Mouse (Mus musculus): ENCODE measurements around the gene Fgf18.

The Fgf18 gene

DNA sequence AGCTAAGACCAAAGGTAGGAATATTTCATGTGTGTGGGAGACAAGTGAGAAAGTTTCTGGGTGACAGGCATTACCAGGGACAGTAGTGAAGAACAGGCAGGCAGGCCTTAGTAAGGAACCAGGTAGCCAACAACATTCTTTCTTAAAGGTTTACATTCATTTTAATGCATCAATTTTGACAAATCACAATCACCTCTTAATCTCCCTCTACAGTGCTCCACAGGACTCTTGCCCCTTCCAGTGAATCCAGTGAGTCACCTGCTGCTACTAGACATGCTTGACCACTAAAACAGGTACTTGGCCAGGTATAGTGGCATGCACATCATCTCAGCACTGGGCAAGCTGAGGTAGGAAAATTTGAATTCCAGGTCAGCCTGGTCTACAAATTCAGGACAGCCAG, 3.2 kb upstream of the Fgf18 start:
- DNase-seq (ENCODE audit: low spot score in 2 of 2) = no peak

- no peak for DNase-seq (ENCODE audit: low spot score in 2 of 2)
Observed at GRCm38 (mm10) chr11:33149453-33149852, 2.3 kb upstream of the Fgf18 start.

DNA sequence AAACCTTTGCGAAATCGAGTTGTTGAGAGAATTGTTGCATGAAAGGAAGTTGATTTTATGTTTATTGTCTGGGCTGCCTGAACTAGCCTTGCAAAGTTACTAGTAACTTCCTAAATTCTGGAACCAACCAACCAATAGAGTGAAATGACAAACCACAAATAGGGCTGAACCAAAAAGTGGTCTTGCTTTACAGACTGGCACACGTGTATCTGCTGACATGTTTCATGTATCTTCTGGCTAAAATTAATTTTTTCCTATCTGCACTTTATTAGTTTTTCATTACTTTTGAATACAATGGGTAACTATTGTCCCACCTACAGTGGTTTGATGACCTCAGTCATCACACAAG, 1.9 kb upstream of the Fgf18 start:
- no peak for DNase-seq (ENCODE audit: low spot score in 2 of 2)

- DNase-seq (ENCODE audit: low spot score in 2 of 2) = peak; percentile 85
Observed at GRCm38 (mm10) chr11:33148338-33149087, 1.3 kb upstream of the Fgf18 start.

DNA sequence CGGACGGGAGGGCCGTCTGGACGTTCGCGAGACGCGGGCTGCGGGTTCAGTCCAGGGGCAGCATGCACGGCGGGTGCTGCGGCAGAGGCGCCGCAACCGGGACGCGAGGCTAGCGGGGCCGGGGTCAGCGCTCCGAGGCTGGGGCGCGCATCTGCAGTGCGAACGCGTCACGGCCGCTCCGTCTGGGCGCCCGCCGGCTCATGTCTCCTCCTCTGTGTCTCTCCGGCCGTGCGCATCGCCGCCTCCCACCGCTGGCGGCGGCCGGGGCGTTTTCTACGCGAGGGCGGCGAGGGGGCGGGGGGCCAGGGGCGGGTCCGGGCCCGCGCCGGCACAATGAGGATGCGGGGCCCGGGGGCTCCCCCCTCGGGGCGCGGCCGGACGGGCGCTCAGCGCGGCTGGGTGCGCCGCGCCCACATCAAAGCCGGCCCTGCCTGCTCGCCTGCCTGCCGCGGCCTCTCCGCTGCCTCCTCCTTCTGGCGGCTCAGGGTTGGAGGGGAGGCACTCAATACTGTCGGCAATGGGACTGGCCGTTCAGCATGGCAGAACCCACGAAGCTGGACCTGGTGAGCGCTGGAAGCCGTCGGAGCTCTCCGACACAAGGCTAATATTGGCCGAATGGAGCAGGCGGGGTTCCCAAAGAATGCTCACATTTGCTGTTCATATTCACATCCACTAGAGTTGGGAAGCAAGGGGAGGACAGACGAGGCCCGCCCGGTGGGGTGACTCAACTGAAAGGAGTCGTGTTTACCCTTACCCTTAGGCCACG, 555 bp upstream of the Fgf18 start:
- DNase-seq (ENCODE audit: low spot score in 2 of 2) = peak; percentile 48 to 53

DNA sequence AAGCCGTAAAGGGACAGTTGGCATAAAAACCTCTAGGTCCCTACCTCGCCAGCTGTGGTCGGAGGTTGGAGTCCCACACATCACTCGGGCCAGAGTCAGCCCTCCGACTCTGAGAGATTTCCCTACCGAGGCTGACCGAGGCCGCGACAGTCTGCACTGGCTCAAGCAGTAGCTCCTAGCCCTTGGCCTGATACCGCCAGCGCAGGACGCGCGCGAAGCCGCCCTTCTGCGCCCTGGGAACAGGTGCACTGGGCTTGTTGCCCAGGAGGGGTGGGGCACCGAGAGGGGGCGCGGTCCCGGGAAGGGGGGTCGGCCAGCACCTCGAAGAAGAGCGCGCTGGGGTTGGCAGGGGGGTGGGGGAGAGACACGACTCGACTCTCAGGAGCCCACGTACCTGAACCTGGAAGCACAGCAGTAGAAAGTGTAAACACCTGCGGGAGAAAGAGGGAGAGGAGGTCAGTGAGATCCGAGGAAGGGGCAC, 509 bp downstream of the Fgf18 start:
- DNase-seq (ENCODE audit: low spot score in 2 of 2) = peak; percentile 52 to 67

DNA sequence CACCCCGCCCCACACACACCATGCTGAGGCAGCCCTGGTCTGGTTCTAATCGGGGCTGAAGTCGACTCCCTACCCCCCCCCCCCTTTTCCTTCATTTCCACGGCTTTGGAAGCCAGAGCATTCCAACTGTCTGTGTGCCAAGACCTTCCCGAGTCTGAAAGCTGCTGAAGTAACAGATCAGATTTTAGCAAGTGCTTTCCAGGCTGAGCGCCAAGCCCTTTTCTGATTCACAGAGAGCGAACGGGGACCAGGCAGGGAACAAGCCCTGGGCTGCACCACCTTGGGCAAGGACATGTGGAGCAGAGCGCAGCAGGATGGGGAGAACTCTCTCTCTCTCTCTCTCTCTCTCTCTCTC, 1.1 kb downstream of the Fgf18 start:
- DNase-seq (ENCODE audit: low spot score in 2 of 2) = peak; percentile 95 to 96

GRCm38 (mm10) chr11:33145201-33146142, 1.7 kb downstream of the Fgf18 start:
- peak in 1 of 2 experiments; percentile 49 for DNase-seq (ENCODE audit: low spot score in 2 of 2)

DNA sequence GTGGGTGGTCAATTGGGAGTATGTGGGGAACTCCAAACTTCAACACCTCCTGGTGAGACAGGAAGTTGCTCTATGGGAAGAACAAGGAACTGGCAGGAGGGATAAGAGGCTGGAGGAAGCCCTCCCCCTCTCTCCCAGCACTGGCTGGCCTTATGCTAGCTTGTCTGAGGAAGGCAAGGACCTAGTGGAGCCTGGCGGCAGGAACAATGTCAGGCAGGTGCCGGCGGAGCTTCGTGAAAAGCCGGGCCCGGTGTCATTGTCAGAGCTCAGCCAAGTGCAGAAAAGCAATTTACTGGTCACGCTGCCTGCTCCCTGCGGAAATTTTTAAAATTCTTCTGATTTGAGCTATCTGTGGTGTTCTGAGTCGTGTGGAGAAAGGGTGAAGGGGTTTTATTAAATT, 3.3 kb downstream of the Fgf18 start:
- DNase-seq (ENCODE audit: low spot score in 2 of 2) = peak in 1 of 2 experiments; percentile 18

GRCm38 (mm10) chr11:33142801-33143200, 4.4 kb downstream of the Fgf18 start:
- peak in 1 of 2 experiments; percentile 22 for DNase-seq (ENCODE audit: low spot score in 2 of 2)

DNA sequence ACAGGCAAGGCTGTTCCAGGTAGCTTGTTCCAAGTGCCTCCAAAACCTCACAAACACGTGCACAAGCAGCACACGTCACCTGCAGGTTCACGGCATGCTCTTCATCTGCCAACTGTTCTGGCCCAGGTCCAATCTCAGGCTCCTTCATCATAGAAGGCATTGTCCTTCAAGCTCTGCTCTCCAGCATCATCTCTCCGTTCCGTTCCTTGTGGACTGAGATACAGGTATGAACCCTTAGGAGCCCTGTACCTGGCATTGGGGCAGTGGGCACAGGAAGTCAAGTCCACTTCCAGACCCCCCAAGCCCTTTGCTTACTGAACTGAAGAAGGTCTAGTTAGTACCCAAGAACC, 7.1 kb downstream of the Fgf18 start:
- peak in 1 of 2 experiments; percentile 19 for DNase-seq (ENCODE audit: low spot score in 2 of 2)

DNA sequence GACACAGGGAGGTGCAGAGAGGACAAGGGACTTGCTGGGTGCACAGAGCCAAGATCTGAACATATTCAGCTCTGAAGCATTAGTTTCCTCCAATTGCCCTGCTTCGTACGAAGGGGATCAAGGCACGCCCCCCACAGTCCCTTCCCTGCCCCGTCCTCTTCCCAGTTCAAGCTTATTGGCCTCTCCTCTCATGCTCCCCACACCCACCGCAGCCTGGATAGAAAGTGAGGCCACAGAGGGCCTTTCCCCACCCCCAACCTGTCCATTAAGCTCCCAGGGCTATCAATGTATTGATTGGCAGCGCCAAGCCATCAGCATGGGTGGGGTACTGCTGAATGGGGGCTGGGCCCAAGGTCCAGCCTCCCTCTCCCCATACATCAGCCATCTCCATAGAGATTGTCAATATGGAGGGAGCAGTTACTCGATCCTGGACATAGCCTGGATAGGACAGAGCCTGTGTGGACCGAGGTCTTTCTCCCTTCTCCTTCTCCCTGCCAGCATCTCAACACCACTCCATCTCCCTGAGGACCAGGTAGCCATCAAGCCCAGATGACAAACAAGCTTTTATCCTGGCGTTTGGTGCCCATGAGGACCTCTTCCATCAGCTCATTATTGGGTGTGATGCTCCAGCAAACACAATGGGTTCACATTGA, 7.6 kb downstream of the Fgf18 start:
- peak in 1 of 2 experiments; percentile 14 for DNase-seq (ENCODE audit: low spot score in 2 of 2)

DNA sequence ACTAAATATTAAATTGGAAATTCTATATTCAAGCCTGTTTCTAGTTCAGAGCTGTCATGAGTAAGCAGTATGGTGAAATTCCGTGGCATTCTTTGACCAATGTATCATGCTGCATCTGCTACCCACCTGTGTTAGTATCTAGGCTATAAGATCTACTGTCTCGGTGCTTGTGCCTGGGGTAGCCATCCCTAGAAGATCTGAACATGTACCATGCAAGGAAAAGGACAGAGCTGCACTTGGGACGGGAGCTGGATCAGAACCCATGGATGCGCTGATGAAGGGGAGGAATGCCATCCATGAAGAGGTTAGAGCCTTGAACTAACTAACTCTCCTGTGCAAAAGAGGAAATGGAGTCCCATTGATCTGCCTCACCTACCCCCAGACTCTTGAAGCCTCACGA, 8.5 kb downstream of the Fgf18 start:
- DNase-seq (ENCODE audit: low spot score in 2 of 2) = no peak

DNA sequence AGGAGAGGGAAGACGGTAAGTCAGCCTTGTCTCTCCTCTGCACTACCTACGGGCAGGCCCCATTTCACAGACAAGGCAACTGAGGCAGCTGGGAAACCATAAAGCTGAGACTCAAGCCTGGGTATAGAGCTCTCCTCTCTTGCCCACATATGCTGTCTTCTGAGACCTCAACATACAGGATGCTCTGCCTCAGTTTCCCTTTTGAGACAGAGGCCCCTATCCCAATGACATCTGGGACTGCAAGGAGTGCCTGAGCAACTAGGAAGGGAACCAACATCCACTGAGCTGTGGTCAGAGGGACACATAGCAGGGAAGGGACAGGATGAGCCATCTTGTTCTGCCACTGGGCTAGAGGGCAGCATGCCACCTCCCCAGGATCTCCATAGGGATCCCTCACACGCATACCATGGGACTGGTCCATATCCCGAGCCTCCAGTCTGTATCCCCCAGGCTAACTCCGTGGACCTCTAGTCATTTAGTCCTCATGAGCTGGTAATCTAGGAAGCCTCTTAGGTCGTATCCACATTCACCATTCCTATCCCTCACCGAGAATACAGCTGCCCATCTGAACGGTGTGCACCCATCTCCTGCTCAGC, 12.7 kb downstream of the Fgf18 start:
- DNase-seq (ENCODE audit: low spot score in 2 of 2) = peak in 1 of 2 experiments; percentile 8

DNA sequence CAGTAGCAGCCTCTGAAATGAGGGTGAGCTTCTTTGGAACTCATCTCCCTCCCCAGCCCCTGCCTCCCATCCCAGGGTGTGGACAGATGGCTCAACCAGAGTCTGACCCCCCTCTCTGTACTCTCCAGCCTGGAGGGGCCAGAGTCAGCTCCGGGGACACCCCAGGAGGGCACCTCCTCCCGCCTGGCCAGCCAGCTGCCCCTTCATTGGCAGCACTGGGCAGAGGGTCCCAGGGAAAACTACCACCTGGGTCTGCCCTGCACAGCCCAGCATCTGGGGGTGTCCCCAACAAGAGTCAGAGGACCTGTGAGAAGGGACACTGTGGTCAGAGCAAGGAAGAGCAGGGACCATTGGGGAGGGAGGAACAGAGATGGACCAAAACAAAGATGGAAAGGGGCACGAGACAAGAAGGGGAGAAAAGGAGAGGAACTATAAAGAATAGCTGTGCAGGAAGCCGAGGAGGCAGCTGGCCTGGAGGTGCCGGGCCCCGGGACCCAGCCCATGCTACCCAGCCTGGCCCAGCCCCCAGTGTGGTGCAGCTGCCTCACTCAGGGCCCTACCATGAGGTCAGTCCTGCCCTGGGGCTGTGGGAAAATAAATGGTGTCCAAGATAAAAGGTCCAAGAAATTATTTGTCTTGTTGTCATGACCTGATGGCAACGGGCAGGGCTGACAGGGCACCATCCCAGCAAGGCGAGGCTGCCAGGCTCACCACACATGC, 14.4 kb downstream of the Fgf18 start:
- peak in 1 of 2 experiments; percentile 15 for DNase-seq (ENCODE audit: low spot score in 2 of 2)

GRCm38 (mm10) chr11:33127058-33127457, 20.1 kb downstream of the Fgf18 start:
- no peak for DNase-seq (ENCODE audit: low spot score in 2 of 2)

- DNase-seq (ENCODE audit: low spot score in 2 of 2) = no peak
Observed at GRCm38 (mm10) chr11:33122575-33123268, 24.5 kb downstream of the Fgf18 start.

- DNase-seq (ENCODE audit: low spot score in 2 of 2) = no peak
Observed at GRCm38 (mm10) chr11:33119556-33119955, 27.6 kb downstream of the Fgf18 start.

- DNase-seq (ENCODE audit: low spot score in 2 of 2) = no peak
Observed at GRCm38 (mm10) chr11:33119116-33119515, 28.1 kb downstream of the Fgf18 start.

DNA sequence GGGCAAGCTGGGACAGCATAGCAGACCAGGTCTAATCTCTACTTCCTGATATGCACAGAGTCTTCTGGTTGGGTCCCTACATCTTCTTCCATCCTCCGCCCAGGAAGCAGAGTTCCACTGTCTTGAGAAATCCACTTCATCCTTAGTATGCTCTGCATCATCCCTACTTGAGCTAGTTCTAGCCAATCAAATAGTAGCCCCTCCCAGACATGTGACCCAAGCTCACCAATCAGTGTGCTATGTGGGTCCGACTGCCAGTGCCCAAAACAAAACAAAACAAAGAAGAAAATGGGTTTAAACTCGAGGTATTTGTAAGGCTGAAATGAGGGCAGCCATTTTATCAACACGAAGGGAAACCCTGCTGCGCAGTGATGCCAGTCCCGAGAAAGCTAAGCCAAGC, 28.7 kb downstream of the Fgf18 start:
- no peak for DNase-seq (ENCODE audit: low spot score in 2 of 2)

Data from right cerebral cortex, postnatal 10 days (tissue).